Mouse (Mus musculus) kidney, embryonic 15.5 days (tissue): ENCODE results near the gene Igtp. TPM values are rescaled to one million over a fixed set of nuclear protein-coding genes. Genes with fewer than 3 reads are reported as not detected.
"Not testable (repeated sequence)": the region's sequence is repeated elsewhere in the genome, so short reads cannot be mapped to it uniquely, and the experiment has no call there.

Experiments
- ATAC-seq: fragments of 200-750 bp; cut with Nextera tagmentation; replicated peaks from 2 replicates; pipeline ENCODE4 v1.8.0; 2017; ENCODE audit warnings: moderate TSS enrichment; ENCODE audit not compliant: low FRiP score
- H3K27ac ChIP-seq: fragments of 300-500 bp; sonication (generic); 2 replicates; pipeline ENCODE4 v1.5.1; 2015; ENCODE audit warnings: mild to moderate bottlenecking, inconsistent platforms
- H3K27me3 ChIP-seq: fragments of 300-500 bp; sonication (generic); 2 replicates; pipeline ENCODE4 v1.6.1; 2015; ENCODE audit warnings: inconsistent platforms
- H3K36me3 ChIP-seq: fragments of 300-500 bp; sonication (generic); 2 replicates; pipeline ENCODE4 v1.6.1; 2015; ENCODE audit warnings: inconsistent platforms
- H3K4me1 ChIP-seq: fragments of 300-500 bp; sonication (generic); 2 replicates; pipeline ENCODE4 v1.6.1; 2015; ENCODE audit warnings: inconsistent platforms
- H3K4me2 ChIP-seq: fragments of 300-500 bp; sonication (generic); 2 replicates; pipeline ENCODE4 v1.6.1; 2015; ENCODE audit warnings: moderate library complexity, mild to moderate bottlenecking, inconsistent platforms
- H3K4me3 ChIP-seq: fragments of 300-500 bp; sonication (generic); replicated peaks from 2 replicates; pipeline ENCODE4 v1.5.1; 2015; ENCODE audit warnings: mild to moderate bottlenecking, inconsistent platforms
- H3K9ac ChIP-seq: fragments of 300-500 bp; sonication (generic); 2 replicates; pipeline ENCODE4 v1.6.1; 2015; ENCODE audit warnings: mild to moderate bottlenecking, inconsistent platforms
- H3K9me3 ChIP-seq: fragments of 300-500 bp; sonication (generic); replicated peaks from 2 replicates; pipeline ENCODE4 v1.6.1; 2016; ENCODE audit warnings: inconsistent platforms
- WGBS: fragments of 180-500 bp; shearing (Covaris S2); methylation state at CpG from one replicate; pipeline ENCODE4 v1.1.7; 2015; ENCODE audit warnings: mixed read lengths; 5-methylcytosine and 5-hydroxymethylcytosine counted together
- polyA plus RNA-seq: library from polyadenylated mRNA; unstranded; fragments of >200 nt; fragmentation: Nextera tagmentation; extraction: Ambion mirVana; gene quantifications from 2 replicates; pipeline ENCODE4 v1.2.1, GENCODE M21; 2015

Gene Igtp
- polyA plus RNA-seq, 1 experiment from 2014 or later = 4.6 TPM

GRCm38 (mm10) chr11:58214391-58215048 is 15.2 kb downstream of the Igtp start:
- peak overlapping the region; percentile 62 for H3K4me2 ChIP-seq
- whole genome bisulfite sequencing = 29% methylated on average over 17 of the region's 17 CpGs
- H3K36me3 ChIP-seq = no peaks in the 10 kb centered on the region
- no peaks in the 10 kb centered on the region for H3K27me3 ChIP-seq
- 0 out of 2 replicates have a peak overlapping the region, but pooled peaks have one; percentile 34 for H3K27ac ChIP-seq
- ATAC-seq = peak; percentile 94
- H3K4me3 ChIP-seq = peak overlapping the region; percentile 52
- peaks cover 9% of the 10 kb centered on the region for H3K4me1 ChIP-seq
- no peaks in the 10 kb centered on the region for H3K9me3 ChIP-seq
- peak overlapping the region; percentile 49; the same call in 1 of the 2 replicates for H3K9ac ChIP-seq

GRCm38 (mm10) chr11:58215049-58215430 is 15.7 kb downstream of the Igtp start:
- WGBS = 30% methylated on average over 2 of the region's 3 CpGs
- not testable (repeated sequence) for H3K9ac ChIP-seq, H3K36me3 ChIP-seq, H3K27ac ChIP-seq, H3K9me3 ChIP-seq, H3K27me3 ChIP-seq, H3K4me1 ChIP-seq, ATAC-seq
- Histone ChIP-seq H3K4me2 (peak overlapping the region; percentile 62), H3K4me3 (peak overlapping the region; percentile 52)

- H3K4me3 ChIP-seq = no peak overlapping the region
- H3K27ac ChIP-seq = no peak overlapping the region
- H3K9me3 ChIP-seq = no peaks in the 10 kb centered on the region
- WGBS = 86% methylated on average over 5 of the region's 5 CpGs
- H3K9ac ChIP-seq = no peak overlapping the region
- no peaks in the 10 kb centered on the region for H3K36me3 ChIP-seq
- peaks cover 9% of the 10 kb centered on the region for H3K4me1 ChIP-seq
- no peak for ATAC-seq
- no peaks in the 10 kb centered on the region for H3K27me3 ChIP-seq
- H3K4me2 ChIP-seq = no peak overlapping the region
These were observed 16.5 kb downstream of the Igtp start for GRCm38 (mm10) chr11:58215814-58216213.

- H3K9ac ChIP-seq = no peak overlapping the region
- H3K27me3 ChIP-seq = no peaks in the 10 kb centered on the region
- H3K36me3 ChIP-seq = no peaks in the 10 kb centered on the region
- no peak overlapping the region for H3K4me2 ChIP-seq
- 85% methylated on average over 6 of the region's 6 CpGs for WGBS
- ATAC-seq = no peak
- no peak overlapping the region for H3K27ac ChIP-seq
- H3K9me3 ChIP-seq = no peaks in the 10 kb centered on the region
- peaks cover 3% of the 10 kb centered on the region; the same call in 1 of the 2 replicates for H3K4me1 ChIP-seq
- H3K4me3 ChIP-seq = no peak overlapping the region
These were observed 17.5 kb downstream of the Igtp start for GRCm38 (mm10) chr11:58216823-58217222.

GRCm38 (mm10) chr11:58223751-58224150 is 24.4 kb downstream of the Igtp start:
- Histone ChIP-seq H3K4me3 (no peak overlapping the region), H3K9ac (no peak overlapping the region), H3K4me1 (peaks cover 26% of the 10 kb centered on the region), H3K27ac (peak overlapping the region; percentile 68; the same call in 1 of the 2 replicates), H3K36me3 (no peaks in the 10 kb centered on the region), H3K27me3 (no peaks in the 10 kb centered on the region), H3K9me3 (no peaks in the 10 kb centered on the region), H3K4me2 (no peak overlapping the region)
- 20% methylated on average over 4 of the region's 4 CpGs for WGBS
- no peak for ATAC-seq

GRCm38 (mm10) chr11:58224313-58224712 is 25.0 kb downstream of the Igtp start:
- H3K9ac ChIP-seq = no peak overlapping the region
- H3K36me3 ChIP-seq = no peaks in the 10 kb centered on the region
- H3K4me2 ChIP-seq = no peak overlapping the region
- H3K9me3 ChIP-seq = no peaks in the 10 kb centered on the region
- ATAC-seq = no peak
- H3K4me1 ChIP-seq = peaks cover 26% of the 10 kb centered on the region
- peak overlapping the region; percentile 68 for H3K27ac ChIP-seq
- 42% methylated on average over 7 of the region's 7 CpGs for WGBS
- no peak overlapping the region for H3K4me3 ChIP-seq
- no peaks in the 10 kb centered on the region for H3K27me3 ChIP-seq

GRCm38 (mm10) chr11:58224872-58225271 is 25.5 kb downstream of the Igtp start:
- Histone ChIP-seq H3K4me1 (peaks cover 26% of the 10 kb centered on the region), H3K27ac (peak overlapping the region; percentile 71; the same call in 1 of the 2 replicates)
- not testable (repeated sequence) for H3K27me3 ChIP-seq, ATAC-seq, H3K9ac ChIP-seq, H3K36me3 ChIP-seq, H3K4me3 ChIP-seq, H3K4me2 ChIP-seq, H3K9me3 ChIP-seq
- 68% methylated on average over 2 of the region's 2 CpGs for WGBS

- H3K4me1 ChIP-seq = peaks cover 26% of the 10 kb centered on the region
- peak; percentile 66 for ATAC-seq
- WGBS = 5% methylated on average over 5 of the region's 5 CpGs
- H3K36me3 ChIP-seq = no peaks in the 10 kb centered on the region
- H3K27ac ChIP-seq = peak overlapping the region; percentile 71; the same call in 1 of the 2 replicates
- H3K9ac ChIP-seq = no peak overlapping the region
- no peaks in the 10 kb centered on the region for H3K27me3 ChIP-seq
- H3K9me3 ChIP-seq = no peaks in the 10 kb centered on the region
- no peak overlapping the region for H3K4me3 ChIP-seq
- H3K4me2 ChIP-seq = no peak overlapping the region
These were observed 26.3 kb downstream of the Igtp start for GRCm38 (mm10) chr11:58225655-58226054.

- Histone ChIP-seq H3K4me1 (peaks cover 26% of the 10 kb centered on the region), H3K36me3 (no peaks in the 10 kb centered on the region), H3K9ac (no peak overlapping the region), H3K4me2 (no peak overlapping the region), H3K27ac (no peak overlapping the region), H3K27me3 (no peaks in the 10 kb centered on the region), H3K4me3 (no peak overlapping the region), H3K9me3 (no peaks in the 10 kb centered on the region)
- ATAC-seq = no peak
These were observed 27.1 kb downstream of the Igtp start for GRCm38 (mm10) chr11:58226425-58226824.

- H3K36me3 ChIP-seq, H3K4me3 ChIP-seq, H3K27me3 ChIP-seq, ATAC-seq, H3K27ac ChIP-seq, H3K9ac ChIP-seq, H3K9me3 ChIP-seq, H3K4me2 ChIP-seq: not testable (repeated sequence)
- 93% methylated on average over 2 of the region's 2 CpGs for WGBS
- H3K4me1 ChIP-seq = peaks cover 25% of the 10 kb centered on the region
These were observed 28.7 kb downstream of the Igtp start for GRCm38 (mm10) chr11:58228021-58228420.

- H3K36me3 ChIP-seq = no peaks in the 10 kb centered on the region
- ATAC-seq = no peak
- no peak overlapping the region for H3K4me3 ChIP-seq
- 62% methylated on average over 16 of the region's 16 CpGs for WGBS
- no peaks in the 10 kb centered on the region for H3K9me3 ChIP-seq
- H3K4me2 ChIP-seq = no peak overlapping the region
- peaks cover 4% of the 10 kb centered on the region for H3K4me1 ChIP-seq
- H3K27ac ChIP-seq = no peak overlapping the region
- no peaks in the 10 kb centered on the region for H3K27me3 ChIP-seq
- H3K9ac ChIP-seq = no peak overlapping the region
These were observed 31.1 kb downstream of the Igtp start for GRCm38 (mm10) chr11:58230396-58230910.

- Histone ChIP-seq H3K9me3 (no peaks in the 10 kb centered on the region), H3K36me3 (no peaks in the 10 kb centered on the region), H3K4me2 (no peak overlapping the region), H3K4me1 (no peaks in the 10 kb centered on the region), H3K27ac (no peak overlapping the region), H3K27me3 (no peaks in the 10 kb centered on the region), H3K9ac (no peak overlapping the region), H3K4me3 (no peak overlapping the region)
- WGBS = 85% methylated on average over 8 of the region's 8 CpGs
- ATAC-seq = no peak
These were observed 31.8 kb downstream of the Igtp start for GRCm38 (mm10) chr11:58231156-58231555.

- 76% methylated on average over 3 of the region's 3 CpGs for WGBS
- H3K9me3 ChIP-seq = not testable (repeated sequence)
These were observed 35.2 kb downstream of the Igtp start for GRCm38 (mm10) chr11:58234551-58234950.

More at GRCm38 (mm10) chr11:58234551-58234950, 35.2 kb downstream of the Igtp start:
- not testable (repeated sequence) for H3K9ac ChIP-seq, H3K27ac ChIP-seq, H3K36me3 ChIP-seq, H3K4me2 ChIP-seq, H3K4me1 ChIP-seq, ATAC-seq, H3K4me3 ChIP-seq, H3K27me3 ChIP-seq
